Mouse (Mus musculus): ENCODE measurements around the gene Zfp108. TPM values are rescaled to one million over a fixed set of nuclear protein-coding genes. Genes with fewer than 3 reads are reported as not detected.

Zfp108 gene
- total RNA-seq, 1 experiment from 2014 or later, result 2.1 TPM

DNA sequence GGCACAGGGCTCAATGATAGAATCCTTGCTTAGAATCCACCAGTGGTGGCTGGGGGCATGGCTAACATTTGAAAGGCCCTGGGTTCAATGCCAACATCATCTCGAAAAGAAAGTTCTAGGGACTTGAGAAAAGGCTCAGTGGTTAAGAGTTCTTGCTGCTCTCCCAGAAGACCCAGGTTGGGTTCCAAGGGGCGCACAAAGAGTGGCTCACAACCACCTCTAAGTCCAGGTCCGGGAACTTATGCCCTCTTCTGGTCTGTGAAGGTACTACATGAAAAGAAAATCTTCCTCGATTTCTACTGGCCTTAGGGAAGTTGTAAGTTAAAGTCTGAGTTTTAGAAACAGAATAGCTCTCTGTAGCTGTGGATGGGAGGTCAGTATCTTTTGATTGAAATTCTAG is 31.5 kb downstream of the Zfp108 start:
- DNase-seq, result no peak

DNA sequence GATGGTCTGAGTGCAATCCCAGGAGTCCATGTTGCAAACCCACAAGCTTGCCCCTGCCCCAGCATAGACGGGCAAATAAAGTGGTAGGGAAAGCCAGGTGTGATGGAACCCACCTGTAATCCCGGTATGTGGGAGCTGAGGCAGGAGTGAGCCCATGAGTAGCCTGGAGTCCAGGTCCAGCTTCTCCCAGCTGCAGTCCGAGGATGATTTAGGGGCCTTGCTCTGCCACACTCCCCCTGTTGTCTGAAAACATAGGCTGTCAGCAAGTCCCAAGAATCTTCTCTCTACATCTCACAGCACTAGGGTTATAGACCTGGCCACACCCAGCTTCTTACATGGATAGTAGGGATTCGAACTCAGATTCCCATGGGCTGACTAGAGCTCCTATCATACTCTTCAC is 32.3 kb downstream of the Zfp108 start:
- no peak for DNase-seq

DNA sequence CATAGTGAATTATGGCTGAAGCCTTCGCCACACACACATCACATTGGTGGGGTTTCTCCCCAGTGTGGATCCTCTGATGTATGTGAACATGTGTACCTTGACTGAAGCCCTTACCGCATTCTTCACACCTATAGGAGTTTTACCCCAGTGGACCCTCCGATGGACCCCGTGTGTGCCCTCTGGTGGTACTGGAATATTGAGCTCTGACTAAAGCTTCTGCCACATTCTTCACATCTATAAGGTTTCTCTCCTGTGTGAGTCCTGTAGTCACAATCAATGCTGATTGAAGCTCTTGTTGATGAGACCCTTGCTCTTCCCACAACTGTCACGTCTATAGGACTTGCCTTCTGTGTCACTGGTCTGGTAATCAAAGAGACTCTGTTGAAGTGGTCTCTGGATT is 33.1 kb downstream of the Zfp108 start:
- DNase-seq, result no peak

DNA sequence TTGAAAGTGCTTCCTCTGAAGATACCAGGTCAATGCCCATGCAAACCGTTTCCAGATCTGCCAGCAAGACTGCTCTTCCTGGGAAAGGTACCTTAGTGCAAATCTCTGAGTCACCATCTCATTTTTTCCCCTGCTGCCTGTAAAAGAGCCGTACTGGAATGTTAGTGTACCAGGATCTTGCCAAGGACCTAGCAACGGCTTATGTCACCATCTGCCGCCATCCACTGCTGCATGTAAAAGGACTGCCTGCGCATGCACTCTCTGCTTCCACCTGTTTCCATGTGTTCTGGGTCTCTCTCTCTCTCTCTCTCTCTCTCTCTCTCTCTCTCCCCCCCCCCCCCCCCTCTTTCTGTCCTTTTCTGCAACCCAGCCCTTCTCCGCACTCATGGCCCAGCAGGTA is 33.9 kb downstream of the Zfp108 start:
- DNase-seq, result no peak

DNA sequence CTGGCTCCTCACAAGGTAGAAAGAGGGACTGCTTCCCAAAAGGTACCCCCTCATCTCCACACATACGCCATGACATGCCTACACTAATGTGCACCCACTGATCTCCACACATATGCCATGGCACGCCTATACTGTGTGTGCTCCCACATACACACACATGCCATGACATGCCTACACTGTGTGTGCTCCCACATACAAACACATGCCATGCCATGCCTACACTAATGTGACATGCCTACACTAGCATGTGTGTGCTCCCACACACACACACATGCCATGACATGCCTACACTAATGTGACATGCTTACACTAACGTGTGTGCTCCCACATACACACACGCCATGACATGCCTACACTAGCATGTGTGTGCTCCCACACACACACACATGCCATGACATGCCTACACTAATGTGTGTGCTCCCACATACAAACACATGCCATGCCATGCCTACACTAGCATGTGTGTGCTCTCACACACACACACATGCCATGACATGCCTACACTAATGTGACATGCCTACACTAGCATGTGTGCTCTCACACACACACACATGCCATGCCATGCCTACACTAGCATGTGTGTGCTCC is 35.6 kb downstream of the Zfp108 start:
- DNase-seq, result no peak

DNA sequence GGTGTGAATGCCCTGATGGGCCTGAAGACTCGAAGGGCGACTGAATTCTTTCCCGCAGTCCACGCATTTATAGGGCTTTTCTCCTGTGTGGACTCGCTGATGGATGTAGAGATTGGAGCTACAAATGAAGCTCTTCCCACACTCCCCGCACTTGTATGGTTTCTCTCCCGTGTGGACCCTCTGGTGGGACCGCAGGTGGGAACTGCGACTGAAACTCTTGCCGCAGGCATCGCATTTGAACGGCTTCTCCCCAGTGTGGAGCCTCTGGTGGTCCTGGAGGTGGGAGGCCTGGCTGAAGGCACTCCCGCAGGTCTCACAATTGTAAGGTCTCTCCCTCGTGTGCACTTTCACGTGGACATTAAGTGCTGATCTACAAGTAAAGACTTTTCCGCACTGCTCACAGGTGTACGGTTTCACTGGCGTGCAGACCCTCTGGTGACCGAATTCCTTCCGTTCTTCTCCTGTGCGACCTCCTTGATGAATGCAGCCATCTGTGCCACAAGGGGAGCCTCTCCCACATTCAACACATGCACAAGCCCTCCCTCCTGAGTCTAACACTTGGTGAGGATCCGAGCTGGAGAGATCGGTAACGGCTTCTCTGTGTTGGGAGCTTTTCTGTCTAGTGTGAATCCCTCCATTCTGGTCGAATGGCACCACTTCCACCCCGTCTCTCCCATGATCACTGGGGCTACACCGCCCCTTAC is 36.9 kb downstream of the Zfp108 start:
- DNase-seq, result no peak

DNA sequence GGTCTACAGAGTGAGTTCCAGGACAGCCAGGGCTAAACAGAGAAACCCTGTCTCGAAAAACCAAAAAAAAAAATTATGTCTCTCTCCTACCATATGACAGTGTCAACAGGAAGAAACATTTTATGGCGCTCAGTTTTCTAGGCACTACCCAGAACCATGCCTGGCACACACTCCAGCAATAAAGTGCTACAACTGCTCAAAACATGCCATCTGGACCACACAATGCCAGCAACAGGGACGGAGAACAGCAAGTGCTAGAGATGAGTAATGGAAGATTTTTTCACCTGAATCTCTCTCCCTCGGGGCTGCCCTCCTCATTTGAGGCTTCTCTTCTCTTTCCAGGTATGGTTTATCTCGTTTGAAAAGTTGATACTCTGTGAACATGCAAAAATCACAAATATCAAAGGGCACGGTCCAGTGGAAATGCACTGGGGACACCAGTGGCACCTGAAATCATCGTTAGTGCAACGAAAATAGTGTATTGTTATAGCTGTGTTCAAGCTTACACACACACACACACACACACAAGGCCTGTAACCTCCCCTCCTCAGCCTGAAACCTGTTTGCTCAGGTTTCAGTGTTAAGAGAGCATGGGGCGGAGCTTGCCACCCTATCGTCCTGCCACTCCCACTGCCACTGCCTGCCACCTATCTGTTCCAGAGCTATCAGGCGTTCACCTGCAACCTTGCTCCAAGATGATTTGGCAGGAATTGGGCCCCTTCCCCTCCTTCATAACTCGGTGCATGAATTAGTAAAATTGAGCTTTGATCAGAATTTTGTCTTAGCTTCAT is 38.7 kb downstream of the Zfp108 start:
- DNase-seq, result no peak

DNA sequence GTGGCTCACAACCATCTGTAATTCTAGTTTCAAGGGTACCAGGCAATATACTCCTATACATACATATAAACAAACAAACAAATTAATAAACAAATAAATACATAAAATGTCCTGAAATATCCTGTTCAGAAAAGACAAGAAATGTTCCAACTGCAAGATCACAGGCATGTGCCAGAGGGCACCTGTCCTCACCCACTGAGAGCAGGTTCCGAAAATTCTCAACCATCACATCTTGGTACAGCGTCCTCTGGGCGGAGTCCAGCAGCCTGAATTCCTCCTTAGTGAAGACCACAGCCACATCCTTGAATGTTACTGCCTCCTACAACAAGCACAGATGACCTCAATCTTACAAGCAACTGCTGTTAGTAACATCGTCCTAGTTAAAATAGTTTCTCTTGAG is 40.2 kb downstream of the Zfp108 start:
- DNase-seq, result no peak

DNA sequence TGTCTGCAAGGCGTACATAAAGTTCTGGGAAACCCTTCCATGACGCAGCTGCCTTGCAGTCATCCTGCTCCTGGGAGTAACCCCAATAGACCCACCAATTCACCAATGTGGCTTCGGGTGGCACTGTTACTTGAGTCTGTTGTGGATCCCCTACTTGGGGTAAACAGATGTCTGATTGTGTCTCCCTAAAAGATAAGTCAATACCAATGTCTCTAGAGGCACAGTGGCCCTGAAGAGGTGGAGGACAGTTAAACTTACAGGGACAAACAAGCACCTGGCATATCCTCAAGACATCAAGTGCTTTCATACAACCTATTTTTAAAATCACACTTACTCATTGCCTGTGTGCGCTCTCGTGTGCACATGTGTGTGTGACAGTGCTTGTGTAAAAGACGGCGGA is 40.8 kb downstream of the Zfp108 start:
- DNase-seq, result no peak

DNA sequence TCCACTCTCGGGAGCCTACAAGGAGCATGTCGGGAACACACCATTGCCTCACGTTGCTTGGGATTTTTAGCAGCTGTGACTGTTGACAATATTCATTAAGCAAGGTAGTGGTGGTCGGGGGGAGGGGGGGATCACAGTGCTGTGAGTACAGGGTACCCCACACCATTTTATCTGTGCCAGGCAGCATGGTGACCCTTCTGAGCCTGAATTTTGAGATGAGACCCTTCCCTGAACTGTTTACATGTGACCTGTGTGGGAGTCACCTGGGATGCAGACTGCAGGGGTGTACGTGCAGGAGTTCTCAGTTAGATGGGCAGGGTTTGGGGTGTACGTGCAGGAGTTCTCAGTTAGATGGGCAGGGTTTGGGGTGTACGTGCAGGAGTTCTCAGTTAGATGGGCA is 41.8 kb downstream of the Zfp108 start:
- DNase-seq, result no peak

DNA sequence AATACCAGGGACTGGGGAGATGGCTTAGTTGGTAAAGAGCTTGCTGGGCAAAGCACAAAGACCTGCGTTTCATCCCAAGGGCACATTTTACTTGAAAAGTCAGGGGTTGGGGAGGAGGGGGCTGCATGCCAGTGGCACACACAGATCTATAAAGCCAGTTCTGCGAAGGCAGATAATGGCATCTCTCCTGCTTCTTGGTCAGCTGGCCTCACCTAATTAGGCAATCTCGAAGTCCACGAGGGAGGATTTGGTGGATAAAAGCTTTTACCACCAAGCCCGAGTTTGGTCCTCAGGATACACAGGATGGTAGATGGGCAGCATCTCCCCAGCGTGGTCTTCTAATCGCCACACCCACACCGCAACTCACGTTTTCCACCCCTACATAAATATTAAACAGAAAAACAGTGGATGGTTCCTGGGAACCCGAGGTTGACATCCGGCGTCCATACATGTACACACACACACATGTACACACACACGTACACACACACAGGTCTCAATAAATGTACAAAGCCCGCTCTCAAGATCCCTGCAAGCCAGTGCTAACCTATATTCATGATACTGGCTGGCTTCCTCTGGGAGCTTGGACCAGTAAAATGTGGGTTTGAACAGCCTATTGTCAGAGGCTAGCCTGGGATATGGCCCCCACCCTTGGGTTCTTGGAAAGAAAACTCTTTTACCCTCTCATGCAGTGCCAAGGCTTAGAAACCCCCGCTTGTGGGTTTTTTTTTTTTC is 42.9 kb downstream of the Zfp108 start:
- DNase-seq, result no peak

DNA sequence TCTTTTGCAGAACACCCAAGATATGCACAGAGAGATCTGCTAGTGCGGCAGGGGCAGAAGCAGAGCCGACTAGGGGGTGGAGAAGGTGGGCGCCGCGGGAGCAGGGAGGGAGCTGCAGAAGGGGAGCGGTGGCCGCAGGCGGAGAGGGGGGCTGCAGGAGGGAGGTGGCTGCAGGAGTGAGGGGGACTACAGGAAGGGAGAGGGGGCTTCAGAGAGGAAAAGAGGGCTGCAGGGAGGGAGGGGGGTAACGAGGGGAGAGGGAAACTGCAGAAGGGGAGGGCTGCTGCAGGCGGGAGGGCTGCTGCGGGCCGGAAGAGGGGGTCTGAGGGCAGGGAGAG is 44.0 kb downstream of the Zfp108 start:
- DNase-seq, result peak; percentile 18

DNA sequence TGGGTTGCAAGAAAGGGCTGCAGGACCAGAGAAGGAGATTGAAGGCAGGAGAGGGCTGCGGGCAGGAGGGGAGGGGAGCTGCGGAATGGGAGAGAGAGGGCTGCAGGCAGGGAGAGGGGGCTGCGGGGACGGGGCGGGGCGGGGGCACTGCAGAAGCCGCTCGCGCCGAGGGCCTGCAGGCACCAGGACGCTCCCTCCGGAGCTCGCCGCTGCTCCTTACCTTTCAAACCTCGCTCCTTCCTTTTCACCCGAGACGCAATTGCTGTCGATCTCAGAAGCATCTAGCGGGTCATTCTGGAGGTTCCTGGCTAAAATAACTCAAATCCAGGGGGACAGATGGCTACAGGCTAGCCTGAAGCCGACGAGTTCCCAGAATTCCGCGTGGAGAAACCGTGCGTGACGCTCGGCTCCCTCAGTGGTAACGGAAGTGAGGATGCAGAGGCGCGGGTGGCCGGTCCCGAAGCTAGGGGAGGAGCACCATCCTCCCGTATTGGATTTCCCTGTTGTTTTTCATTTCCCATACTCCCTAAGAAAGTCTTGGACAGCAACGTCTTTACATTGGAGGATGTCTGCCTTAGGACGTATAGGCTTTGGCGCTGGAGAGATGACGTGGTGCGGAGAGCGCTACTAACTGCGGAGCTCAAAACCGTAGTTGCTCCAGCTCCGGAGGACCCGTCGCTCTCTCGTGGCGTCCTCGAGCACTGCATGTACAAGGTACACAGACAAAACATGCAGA is 44.5 kb downstream of the Zfp108 start:
- peak; percentile 84 for DNase-seq

DNA sequence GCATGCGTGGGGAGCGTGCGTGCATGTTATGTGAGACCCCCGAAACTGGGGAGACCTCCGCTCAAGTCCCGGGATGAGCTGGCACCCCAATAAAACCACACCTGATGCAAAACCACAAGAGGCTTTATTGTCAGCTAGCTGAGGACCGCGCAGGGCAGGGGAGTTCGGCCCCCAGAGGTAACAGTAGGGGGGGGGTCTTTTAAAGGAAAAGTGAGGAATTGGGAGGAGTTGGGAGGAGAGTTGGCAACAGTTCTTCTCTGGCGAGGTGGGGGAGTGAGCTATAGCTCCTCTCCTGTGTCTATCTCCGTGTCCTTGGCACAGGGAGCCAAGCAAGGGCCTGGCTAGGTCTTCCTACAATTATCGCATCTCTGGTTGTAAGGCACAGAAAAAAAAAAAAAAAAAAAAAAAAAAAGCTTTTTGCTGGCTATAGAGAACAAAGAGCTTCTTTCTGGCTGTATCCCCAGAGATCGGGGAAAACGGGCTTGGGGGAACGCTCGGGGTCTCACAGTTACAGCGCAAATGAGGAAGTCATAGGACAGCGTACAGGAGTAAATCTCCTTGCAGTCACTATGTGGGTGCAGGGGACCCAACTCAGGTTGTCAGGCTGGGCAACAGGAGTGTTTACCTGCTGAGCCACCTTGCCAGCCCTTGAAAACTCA is 45.4 kb downstream of the Zfp108 start:
- peak; percentile 17 for DNase-seq

DNA sequence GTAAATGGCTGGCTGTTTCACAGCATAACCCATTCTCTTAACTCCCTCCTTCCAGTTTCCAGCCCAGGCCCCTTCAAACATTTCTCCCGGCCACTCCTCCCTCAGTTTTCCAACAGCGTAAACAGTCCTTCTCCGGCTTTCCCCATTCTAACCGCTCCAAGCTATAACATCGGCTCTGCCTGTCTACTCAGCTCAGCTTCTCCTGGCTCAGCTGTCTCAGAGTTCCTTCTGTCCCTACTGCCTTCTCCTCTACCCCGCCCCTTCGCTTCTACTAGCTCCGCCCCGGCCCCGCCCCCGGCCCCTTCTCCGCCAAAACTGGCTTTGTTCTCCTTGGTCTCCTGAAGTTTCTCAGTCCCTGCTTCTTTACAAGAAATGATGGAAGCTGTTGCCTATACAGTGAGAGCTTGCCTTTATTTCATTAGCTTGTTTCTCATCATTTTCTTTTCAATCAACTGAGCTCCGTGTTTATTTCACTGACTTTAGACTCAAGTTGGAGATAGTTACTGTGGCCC is 46.2 kb downstream of the Zfp108 start, which contains the start of gene Zfp61:
Zfp61 (minus strand) TSS at position 462 of the 512 bp plus-strand sequence.
- DNase-seq, result peak; percentile 63

Other genes with a start within 250 kb of the Zfp108 start
- not detected in 2 replicates for gene Vmn1r183, start 201.5 kb upstream of the Zfp108 start, total RNA-seq (2021)
- gene Zfp180, start 172.9 kb upstream of the Zfp108 start, total RNA-seq (2021), result 21.8 and 22.3 TPM in 2 replicates
- 2.6 and 3.3 TPM in 2 replicates for gene Zfp112, start 142.5 kb upstream of the Zfp108 start, total RNA-seq (2021)
- gene Zfp235, start 120.6 kb upstream of the Zfp108 start, total RNA-seq (2021), result 7.3 and 9.2 TPM in 2 replicates
- 0.30 and 0.79 TPM in 2 replicates for gene Zfp114, start 79.7 kb upstream of the Zfp108 start, total RNA-seq (2021)
- 9.5 TPM in 2 replicates for gene Zfp111, start 43.4 kb upstream of the Zfp108 start, total RNA-seq (2021)
- gene Zfp109, start 17.2 kb upstream of the Zfp108 start, total RNA-seq (2021), result 2.7 and 3.0 TPM in 2 replicates
- 4.4 and 4.7 TPM in 2 replicates for gene Zfp93, start 15.6 kb downstream of the Zfp108 start, total RNA-seq (2021)
- 6.5 and 11.4 TPM in 2 replicates for gene Zfp61, start 46.4 kb downstream of the Zfp108 start, total RNA-seq (2021)
- gene Zfp94, start 61.9 kb downstream of the Zfp108 start, total RNA-seq (2021), result 3.8 and 5.4 TPM in 2 replicates
- gene Tescl, start 79.1 kb downstream of the Zfp108 start, total RNA-seq (2021), result not detected in 2 replicates
- gene Lypd5, start 94.4 kb downstream of the Zfp108 start, total RNA-seq (2021), result not detected in 2 replicates
- gene Kcnn4, start 115.5 kb downstream of the Zfp108 start, total RNA-seq (2021), result 4.9 and 7.3 TPM in 2 replicates
- 17.3 and 26.7 TPM in 2 replicates for gene Smg9, start 144.8 kb downstream of the Zfp108 start, total RNA-seq (2021)
- not detected in 2 replicates for gene Irgc1, start 197.5 kb downstream of the Zfp108 start, total RNA-seq (2021)
- gene Plaur, start 207.7 kb downstream of the Zfp108 start, total RNA-seq (2021), result 5.2 and 7.9 TPM in 2 replicates
- gene Cadm4, start 227.2 kb downstream of the Zfp108 start, total RNA-seq (2021), result 5.7 and 6.4 TPM in 2 replicates